Mouse (Mus musculus) cerebellum, postnatal 4 days (tissue): ENCODE results near the gene Stom.

ENCODE experiments used
- DNase-seq, 2 experiments: peaks; one replicate each; pipeline ENCODE4 v3.0.0; 2022; ENCODE audit warnings: low spot score in 2 of 2, mixed read lengths in 1 of 2

Stom gene

DNA sequence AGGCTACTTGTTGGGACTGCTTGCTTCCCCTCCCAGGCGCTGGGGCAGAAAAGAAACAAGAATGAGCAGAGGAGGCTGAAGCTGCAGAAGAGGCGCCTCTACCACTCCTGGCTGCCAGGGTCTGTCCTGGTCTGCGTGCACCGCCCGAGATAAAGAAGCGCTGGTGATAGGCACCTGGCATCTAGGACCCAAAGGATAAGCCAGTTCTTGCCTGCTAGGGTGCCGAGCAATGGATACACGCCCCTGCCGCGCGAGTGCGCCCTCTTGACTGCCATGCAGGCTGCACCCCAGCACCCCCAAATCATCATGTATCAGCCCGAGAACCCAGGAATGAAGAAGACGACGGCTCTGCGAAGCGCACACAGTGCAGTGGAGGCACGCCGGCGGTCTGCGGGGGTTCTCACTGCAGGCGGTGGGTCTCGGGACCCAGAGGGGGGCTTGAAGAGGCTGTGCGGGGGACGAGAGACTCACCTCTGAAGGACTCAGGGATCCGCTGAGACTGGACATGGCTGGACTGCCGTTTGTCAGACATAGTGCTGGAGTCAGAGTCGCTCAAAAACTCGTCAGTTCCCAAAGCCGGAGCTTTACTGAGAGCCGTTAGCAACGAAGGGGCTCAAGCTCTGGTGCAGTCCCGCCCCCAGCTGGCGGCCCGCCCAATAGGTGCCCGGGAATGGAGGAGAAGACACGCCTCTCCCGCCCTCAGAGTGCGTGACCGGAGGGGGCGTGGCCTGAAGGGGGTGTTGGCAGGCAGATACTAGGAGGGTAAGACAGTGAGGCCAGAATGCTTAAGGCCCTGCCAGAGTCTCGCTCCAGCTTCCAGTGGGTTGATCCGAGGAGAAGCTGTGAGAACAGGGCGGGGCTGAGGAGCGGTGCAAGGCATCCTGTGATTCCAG is at the start of gene Stom:
Gene Stom (minus strand): TSS at position 589 of the 893 bp plus-strand sequence.
- DNase-seq = peak; percentile 99 to 100

DNA sequence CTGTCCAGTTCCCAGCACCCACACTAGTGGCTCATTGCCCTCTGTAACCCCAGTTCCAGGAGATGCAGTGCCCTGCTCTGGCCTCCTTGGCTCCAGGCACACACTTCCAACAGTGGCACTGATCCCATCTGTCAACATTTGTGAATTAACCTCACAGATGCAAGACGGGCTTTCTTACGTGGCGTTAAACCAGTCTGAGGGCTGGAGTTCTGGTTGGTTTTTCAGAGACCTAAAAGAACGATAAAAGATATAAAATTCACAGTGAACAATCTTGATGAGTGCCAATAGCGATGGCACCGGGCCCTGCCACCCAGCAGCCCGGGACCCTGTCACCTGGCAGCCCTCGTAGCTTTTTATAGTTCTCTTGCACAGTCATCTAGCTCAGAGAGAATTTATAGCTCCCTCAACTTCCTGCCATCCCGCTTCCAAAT is 48.7 kb upstream of the Stom start:
- no peak for DNase-seq

DNA sequence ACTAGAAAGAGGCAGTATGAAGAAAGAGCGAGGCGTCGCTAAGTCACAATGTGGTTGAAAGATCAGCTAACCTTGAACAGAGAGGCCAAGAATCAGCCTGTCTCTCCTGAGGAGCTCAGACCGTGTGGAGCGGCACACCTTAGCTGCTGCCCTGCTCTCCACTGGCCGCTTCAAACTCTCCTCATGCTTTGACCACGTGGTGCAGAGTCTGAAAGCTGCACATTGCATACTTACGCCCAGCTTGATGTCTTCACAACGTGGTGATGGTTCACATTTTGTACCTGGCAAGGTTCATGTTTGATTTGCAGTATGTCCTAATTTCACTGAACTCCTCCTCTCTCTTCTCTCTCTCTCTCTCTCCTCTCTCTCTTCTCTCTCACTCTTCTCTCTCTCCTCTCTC is 42.5 kb upstream of the Stom start:
- no peak for DNase-seq

DNA sequence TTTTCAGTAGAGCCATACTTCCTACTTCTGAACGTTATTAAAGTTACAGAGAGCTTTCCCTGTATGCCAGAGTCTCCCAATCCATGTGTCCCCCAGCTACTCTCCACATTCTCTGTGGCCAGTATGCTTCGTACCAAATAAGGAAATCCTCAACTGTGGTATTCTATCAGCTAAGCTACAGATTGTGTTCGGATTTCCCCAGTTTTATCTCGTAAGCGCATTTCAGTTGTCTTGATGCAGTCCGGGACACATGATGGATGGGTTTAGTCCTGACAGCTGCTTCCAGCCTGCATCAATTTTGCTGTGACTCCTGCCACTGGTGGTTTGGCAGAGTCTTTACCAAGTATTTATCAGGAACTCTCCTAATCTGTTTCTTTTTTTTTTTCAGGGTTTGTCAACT is 40.8 kb upstream of the Stom start:
- no peak for DNase-seq

DNA sequence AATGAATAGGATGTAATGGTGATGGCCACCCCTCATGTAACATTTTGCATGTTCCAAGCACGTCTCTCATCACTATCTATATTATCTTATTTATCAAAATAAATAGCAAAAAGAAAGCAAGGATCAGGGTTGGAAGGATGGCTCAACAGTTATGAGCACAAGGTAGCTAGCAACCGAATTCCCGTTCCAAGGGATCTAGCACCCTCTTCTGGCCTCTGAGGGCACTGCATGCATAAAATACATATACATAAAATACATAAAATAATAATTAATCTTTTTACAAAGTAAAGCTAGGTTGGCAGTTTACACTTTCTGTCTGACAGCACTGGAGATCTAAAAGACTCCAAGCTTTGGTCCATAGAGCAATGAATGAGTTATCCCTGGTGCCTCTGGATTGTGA is 36.2 kb upstream of the Stom start:
- peak in 1 of 2 experiments; percentile 54 for DNase-seq

DNA sequence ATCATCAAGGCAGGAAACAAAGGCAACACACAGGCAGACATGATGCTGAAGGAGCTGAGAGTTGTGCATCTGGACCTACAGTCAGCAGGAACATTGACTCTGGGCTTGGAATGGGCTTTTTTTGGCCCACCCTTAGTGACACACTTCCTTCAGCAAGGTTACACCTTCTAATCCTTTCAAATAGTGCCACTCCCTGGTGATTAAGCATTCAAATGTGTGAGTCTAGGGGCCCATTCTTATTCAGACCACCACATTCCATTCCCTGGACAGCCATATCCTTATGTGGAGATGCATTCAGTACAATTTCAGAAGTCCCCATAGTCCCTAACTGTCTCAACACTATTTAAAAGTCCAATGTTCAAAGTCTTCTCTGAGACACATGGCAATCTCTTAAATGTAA is 33.9 kb upstream of the Stom start:
- no peak for DNase-seq

DNA sequence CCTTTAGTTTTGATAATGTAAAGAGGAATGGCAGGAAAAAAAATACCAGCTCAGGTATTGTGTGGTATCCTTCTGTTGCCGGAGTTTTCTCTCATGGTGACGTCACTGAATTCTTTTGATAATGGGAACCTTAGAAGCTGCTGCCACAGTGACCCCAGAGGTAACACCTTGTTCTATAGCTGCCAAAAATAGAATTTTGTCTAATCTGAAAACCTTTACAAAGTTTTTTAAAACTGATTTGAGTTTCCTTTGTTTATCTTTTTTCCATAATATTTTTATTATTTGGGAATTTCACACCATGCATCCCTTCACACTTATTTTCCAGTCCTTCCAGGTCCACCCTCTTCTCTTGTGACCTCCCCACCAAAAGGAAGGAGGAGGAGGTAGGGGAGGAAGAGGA is 30.9 kb upstream of the Stom start, which contains the start of gene 4930568D16Rik:
Gene 4930568D16Rik (minus strand): TSS at position 101 of the 400 bp plus-strand sequence.
- no peak for DNase-seq

DNA sequence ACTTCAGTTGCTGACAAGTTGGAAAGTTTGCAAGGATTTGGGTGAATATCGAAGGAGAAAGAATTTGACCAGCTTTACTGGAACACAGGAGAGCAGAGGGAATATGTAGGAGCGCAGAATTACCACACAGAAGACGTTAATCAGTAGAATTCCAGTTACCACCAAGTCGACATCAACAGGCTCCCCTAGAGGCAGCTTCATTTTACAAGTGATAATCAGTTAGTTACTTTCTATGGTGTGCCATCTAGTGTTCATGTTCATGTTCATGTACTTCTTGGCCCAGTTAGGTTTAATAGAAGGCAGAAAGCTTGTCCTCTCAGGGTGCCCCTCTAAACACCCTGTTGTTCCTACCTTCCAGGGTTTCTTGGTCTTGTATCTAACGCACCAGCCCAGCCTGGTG is 12.4 kb upstream of the Stom start:
- DNase-seq = no peak

DNA sequence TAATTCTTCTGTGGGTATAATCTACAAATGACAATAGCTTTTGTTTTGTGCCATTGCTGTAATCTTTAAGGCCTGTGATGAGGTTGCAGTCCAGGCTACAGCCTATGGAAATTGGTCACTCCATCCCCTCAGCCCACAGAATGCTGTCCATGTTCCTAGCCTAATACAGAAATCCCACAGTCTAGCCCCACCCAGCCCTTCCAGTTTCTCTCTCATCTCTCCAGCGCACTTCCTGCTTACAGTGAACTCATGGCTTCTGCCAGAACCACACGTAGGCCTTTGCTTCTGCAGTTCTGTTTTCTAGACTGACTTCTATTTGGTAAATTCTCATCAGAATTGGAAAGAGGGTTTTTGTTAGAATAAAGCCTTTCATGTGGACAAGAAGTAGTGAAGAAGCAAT is 9.2 kb upstream of the Stom start:
- no peak for DNase-seq

DNA sequence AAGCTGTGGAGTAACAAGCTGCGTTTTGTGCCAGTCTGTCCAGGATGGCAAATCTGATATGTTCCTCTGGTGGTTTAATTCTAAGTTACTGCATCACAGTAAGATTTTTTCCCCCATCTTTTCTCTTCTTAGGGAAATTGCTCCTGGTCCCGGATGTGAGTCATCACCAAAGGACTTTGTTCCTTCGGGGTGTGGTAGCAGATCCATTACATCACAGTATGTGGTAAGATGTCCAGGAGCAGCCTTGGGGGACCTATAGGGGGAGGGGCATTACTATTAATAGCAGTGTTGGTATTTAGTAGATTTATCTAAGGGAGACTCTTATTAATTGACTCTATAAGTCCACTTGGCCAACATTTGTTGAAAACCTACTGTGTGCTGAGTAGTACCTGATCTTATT is 5.8 kb upstream of the Stom start:
- no peak for DNase-seq

DNA sequence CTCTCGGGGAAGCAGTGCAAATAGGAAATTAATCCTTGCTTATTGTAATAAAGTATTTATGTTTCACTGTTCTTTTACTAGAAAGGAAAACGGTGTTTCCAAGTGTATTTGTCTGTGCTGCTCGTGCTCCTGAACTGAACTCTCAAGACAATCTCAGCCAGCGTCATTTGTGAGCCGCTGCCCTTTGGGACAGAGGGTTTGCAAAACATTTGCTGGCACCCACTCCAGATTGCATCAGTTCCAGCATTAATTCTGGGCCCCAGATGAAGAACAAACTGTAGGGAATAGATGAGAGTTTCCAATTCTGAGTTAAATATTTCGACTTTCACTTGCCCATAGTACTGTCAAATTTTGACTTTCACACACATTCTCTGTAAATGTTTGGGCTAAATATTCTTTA is 1.9 kb upstream of the Stom start:
- DNase-seq = no peak

DNA sequence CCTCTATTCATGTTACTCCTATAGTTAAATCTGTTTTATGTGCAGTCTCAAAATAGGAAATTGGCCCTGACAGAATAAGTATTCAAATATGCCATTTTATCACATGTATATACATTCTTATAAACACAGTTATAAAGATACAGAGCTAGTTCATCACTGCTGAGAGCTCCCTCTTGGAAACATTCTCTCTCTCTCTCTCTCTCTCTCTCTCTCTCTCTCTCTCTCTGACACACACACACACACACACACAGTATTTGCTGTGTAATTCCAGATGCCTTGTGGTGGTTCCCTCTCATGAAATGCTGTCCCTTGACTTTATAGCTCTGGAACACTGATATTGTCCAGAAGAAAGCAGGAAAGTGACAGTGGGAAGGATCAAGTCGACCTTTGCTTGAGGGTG is 1.3 kb upstream of the Stom start:
- DNase-seq = no peak

DNA sequence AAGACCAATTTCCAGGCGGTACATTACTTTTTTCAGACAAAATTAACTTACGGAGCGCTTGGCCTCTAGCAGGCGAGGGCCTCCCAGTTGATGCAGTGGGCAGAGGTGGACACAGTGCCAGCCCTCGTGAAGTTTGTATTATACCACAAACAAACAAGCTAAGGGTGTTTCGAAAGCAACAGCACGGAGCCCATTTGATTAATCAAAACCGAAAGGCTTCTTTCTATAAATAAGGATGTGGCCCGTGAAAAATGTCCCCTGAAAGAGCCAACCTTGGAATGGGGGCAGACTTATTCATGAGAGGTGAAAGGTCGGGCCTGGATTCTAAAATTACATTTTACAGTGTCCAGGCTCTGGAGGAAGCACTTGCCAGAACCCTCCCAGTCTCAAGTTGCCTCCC is 643 bp upstream of the Stom start:
- DNase-seq = no peak

DNA sequence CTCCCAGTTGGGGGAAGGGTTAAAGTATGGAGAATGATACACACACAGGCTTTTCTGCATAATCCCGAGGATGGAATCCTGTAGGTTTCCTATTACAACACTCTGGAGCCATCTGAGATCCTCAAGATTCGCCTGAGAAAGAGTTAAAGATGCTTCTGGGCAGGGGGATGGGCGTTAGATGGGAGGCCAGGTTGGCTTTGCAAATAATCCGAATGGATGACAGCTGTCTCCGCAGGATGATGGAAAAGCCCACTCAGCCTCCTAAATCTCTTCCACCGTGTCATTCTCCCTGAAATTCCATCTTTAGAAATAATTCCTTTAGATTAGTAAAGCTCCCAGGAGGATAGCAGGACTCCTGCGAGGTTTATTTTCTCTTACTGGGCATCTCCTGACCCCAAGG is 1.2 kb downstream of the Stom start:
- DNase-seq = no peak

DNA sequence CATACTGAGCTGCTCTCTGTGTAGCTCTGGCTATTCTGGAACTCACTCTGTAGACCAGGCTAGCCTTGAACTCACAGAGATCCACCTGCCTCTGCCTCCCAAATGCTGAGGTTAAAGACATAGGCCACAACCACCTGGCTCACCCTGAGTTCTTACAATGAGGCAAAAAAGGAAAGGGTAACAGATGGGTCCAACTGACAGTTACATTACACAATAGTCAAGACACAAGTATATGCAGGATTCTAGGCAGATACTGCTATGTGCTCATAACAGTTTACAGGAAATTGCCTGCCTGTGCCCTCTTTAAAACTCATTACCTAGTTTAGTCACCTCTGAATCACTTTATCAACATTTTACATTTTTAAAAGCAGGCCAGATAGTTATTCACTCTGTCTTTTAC is 3.1 kb downstream of the Stom start:
- DNase-seq = no peak

DNA sequence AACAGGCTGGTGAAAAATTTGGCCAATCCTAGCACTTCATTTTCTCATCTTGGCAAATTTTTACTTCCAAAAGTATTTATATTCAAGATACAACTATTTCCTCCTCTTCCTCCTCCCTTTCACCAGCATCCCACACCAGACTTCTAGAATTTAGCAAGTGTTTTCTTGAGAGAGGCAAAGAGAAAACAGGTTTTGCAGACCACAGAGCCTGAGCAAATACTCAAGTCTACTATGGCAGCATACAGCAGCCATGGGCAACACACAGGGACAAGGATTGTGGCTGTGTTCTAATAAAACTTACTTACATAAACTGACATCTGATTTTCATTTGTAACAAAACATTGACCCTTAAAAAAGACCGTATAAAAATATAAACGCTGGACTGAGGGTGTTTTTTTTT is 5.6 kb downstream of the Stom start:
- no peak for DNase-seq

DNA sequence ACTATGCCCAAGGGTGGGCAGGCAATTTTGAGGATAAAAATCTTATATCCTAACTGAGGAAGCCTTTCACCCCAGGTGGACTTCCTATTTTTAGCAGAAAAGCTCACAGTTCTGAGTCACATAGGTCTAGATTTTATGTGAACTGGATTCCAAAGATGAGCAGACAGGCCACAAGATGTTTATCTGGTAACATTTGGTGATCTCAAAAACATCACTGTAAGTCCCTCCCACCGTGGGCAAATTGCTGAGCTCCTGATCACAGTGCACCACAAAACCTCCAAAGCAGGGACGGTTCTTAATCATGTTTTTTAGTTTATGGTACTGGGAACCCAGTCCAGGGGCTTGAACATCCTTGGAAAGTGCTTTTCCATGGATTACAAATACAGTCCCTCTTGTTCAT is 7.7 kb downstream of the Stom start:
- DNase-seq = no peak

DNA sequence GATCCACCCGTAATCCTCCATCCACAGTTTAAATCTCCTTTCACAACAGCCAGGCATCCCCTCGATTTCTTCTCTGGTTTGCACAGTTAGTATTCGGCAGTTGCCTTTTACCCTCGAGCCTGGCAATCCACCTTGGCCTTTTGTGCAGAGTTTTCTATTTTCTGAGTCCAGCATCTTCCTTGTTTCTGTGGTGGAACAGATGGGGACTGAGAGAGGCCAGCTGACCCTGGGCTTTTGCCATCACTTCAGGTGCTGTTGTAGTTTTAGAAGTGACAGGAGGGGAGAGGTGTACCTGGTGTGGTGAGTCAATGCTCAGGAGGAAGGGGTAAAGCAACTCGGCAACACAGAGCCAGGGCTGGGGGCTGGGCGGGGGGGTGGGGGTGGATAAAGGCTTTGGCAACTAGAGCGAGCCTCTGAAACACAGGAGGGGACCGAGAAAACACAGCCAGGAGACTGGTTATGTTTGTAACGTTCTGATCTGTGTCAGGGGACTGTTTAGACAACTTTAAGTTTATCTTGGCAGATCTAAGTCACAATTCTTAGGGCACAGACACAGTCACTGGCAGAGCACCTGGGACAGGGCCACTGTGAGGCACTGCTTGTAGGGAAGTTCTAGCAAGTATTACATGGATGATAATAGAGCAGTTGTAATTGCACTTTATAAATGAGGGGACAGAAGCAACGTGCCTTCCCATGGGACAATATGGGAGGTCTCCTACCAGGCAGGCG is 8.5 kb downstream of the Stom start:
- no peak for DNase-seq

DNA sequence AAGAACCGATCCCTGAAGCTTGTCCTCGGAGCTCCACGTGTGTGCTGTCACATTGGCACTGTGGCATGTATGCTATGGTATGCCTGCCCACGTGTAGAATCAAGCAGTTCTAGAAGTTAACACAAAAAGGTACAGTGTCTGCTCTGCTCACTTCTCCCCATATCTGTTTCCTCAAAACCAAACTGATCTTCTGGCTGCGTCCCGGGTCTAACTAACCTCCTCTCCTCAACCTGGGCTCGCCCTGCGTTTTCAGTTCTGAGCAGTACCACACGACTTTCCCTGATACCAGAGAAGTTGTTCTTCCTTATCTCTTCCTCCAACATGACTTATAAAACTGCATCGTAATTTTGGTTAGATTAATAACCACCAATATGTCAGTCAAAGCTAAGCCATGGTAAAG is 9.2 kb downstream of the Stom start:
- DNase-seq = no peak

DNA sequence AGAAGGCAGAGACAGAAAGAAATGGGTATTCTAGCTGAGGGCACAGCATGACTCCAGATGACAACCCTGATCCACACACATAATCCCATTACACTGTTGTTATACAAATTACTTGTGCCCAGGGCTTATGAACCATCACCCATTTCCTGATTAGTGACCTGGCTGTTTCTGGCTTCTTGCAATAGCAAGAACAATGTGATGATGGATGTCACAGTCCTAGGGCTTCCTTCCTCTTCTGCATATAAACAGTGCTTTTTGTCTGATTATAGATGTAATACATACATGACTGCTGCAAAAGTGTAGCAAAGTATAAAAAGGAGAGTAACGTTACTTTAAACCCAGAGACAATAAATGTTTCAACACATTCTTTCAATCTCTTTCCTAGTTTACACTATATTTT is 9.8 kb downstream of the Stom start:
- DNase-seq = no peak

DNA sequence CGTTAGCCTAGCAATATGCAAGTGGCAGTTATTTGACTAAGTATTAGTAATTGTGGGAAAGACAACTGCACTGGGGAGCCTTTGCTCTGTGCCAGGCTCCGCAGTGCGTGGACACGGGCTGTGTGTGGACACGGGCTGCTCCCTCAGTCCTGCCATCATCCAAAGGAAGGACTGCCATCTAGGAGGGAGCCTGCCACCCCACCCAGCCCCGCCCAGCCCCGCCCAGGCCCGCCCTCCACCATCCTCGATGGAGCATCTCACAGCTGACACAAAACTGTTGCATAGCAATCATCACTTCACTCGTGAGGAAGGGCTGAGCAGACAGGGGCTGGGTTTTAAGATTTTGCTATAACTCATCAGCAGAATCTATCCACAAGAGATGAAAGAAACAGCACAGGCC is 10.8 kb downstream of the Stom start:
- DNase-seq = no peak

DNA sequence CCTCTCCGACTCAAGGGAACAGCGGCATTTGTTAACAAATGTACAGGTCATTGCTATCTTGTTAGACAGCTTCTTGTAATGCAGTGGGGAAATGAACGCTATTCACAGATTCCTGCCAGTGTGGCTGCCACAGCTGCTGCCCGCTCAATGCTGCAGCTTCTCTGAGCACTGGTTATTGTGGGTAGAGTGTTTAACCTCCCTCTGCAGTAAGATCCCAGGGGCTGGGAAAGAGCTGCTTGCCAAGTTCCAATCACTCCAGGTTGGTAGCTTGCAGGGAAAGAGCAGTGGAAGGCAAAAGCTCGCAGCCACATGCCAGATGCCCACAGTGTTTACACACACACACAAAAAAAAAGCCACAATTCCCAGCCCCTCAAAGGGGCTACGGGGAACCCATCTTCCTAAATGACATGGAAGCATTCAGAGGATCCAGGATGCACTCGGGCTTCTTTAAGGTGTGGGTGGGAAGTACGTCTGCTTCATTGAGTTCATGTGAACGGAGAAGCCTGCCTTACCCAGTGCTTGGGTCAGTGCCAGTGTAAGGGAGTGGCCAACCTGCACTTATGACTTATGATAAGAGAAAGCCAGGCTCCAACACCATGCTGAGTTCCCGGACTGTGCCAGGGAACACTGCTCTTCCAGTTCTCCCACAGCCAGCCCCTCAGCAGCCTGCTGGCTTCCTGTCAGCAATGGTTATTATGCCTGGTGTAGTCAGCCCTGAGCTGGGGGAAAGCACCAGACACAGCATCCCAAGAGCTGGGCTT is 14.2 kb downstream of the Stom start:
- DNase-seq = peak in 1 of 2 experiments; percentile 69
